Mouse (Mus musculus) hematopoietic stem cell, adult 5-6 weeks (primary cell): ENCODE measurements around the gene Sowaha. TPM values are rescaled to one million over a fixed set of nuclear protein-coding genes. Genes with fewer than 3 reads are reported as not detected.

ENCODE experiments used
- ATAC-seq, 2 experiments: fragments of 125-278 bp in 1 of 2; replicated peaks in 1 of 2; 2 replicates each; pipeline ENCODE4 v1.8.0; 2016 to 2017; ENCODE audit warnings: inconsistent platforms in 2 of 2, mild to moderate bottlenecking in 2 of 2, moderate number of reproducible peaks in 2 of 2, low read depth in 1 of 2, moderate TSS enrichment in 1 of 2; ENCODE audit not compliant: low FRiP score in 2 of 2, poor library complexity in 2 of 2, severe bottlenecking in 2 of 2, insufficient read depth in 1 of 2, low TSS enrichment in 1 of 2
- total RNA-seq: library from RNA; stranded (forward); fragments of 172-1452, 232-1000 nt; gene quantifications from 2 replicates; pipeline ENCODE4 v1.2.3, GENCODE M21; 2017

The Sowaha gene
- not detected in 2 replicates for total RNA-seq

DNA sequence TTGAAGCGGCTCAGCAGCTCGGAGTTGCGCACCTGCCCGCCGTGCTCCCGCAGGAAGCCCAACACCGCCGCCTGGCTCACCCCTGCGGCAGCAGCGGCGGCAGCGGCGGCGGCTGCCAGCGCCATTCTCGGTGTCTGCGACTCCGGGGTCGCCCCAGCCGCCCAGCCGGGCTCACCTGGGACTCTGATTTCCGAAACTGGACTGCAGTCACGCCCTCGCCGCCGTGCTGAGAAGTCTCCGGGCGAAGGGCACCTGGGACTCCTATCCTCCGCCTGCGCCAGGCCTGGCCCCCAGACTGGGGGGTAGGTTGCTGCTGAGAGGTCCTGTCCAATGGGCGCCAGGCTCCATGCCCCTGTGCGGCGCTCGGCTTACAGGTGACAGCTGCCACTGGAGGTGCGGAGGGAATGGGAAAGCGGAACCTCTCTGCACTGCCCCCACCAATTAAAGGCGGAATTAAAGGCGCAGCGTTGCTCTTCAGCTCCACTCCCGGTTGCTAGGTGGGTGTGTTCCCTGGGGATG is at the start of gene Sowaha, which contains the start of gene Gm9945:
Sowaha (minus strand) TSS at position 492 of the 519 bp plus-strand sequence.
Gm9945 (plus strand) TSS at position 384 of the 519 bp plus-strand sequence.
- ATAC-seq = peak in 1 of 2 experiments; percentile 27; a peak in 2 of 4 replicates

DNA sequence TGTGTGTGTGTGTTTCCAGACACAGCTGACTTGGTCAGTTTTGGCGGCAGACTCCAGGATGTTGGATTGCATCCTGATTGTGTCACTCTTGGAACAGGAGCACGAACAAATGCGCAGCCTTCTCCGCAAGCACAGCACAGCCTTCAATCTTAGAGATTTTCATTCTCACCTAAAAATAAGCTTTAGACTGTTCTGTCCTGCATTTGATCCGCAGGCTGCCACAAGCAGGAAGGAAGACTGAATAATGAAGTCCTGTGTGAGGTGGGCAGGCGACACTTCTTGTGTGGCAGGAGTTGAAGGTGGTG is 49.1 kb upstream of the Sowaha start:
- no peak for ATAC-seq

DNA sequence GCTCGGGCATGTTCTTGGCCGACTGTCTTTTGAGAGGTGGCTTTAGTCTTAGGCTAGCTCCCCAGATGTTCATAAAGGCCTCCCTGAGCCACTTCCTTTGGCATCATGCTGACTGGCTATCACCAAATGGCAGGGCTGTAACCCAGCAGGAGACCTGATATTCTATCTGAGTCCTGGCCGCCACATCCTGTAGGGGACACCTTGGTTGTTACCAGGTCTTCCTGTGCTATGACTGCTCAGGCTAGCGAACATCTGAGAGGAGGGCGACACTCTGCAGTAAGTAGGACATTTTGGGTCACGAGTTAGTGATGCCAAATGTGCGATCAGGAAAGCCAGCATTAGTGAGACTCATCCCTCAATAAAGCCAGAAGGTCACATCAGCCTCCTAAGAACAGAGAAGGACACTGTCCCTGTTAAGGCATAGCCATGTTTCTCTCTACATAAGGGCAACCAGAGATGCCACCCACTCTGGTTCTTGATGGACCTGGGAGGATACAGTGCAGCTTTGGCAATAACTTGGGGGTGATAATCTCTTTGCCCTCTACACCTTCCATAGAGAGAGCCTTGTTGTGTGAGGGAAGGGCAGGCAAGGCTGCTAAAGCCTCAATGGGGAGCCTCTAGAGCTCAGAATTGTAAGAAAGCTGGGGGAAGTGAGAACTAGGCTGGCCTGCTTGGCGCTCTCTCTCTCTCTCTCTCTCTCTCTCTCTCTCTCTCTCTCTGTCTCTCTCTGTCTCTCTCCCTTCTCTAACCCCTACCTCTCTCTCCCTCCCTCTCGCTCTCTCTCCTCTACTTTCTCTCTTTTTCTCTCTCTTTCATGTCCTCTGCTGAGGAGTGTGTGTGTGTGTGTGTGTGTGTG is 48.6 kb upstream of the Sowaha start:
- peak in 1 of 2 experiments; percentile 37; a peak in 2 of 4 replicates for ATAC-seq

DNA sequence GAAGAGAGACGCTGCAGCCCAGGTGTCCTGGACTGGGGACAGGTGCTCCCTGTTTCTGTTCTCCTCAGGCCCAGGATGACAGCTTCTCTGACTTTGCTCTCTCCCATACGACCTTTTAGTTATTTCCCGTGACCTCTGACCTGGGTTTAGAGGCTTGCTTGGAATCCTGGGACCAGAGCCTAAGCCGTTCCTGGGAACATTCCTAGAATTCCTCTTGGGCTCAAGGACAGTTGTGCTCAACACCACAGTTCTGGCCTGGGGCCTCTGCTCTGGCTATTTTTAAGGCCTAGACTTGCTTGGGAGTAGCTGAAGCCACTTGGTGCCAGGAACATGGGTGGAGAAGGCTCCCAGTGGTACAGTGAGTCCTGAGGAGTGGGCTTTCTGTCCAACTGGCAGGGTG is 45.4 kb upstream of the Sowaha start:
- no peak for ATAC-seq

DNA sequence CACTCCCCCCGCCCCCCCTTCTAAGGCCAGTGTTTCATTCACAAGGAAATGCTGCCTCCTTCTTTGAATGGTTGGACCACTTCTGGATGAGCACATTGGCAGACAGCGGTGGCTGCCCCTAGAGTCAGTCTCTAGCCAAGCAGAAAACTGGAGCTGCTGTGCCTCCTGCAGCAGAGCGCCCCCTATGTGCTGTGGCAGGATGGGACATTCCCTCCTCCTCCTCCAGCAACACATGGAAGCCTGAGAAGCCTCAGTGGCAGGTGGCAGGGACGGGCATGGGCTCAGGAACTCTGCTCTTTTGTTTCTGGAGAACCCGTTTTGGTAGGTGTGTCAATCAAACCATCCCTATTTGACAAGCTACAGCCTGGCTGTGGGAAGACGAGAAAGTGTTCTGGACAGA is 44.8 kb upstream of the Sowaha start:
- ATAC-seq = no peak

DNA sequence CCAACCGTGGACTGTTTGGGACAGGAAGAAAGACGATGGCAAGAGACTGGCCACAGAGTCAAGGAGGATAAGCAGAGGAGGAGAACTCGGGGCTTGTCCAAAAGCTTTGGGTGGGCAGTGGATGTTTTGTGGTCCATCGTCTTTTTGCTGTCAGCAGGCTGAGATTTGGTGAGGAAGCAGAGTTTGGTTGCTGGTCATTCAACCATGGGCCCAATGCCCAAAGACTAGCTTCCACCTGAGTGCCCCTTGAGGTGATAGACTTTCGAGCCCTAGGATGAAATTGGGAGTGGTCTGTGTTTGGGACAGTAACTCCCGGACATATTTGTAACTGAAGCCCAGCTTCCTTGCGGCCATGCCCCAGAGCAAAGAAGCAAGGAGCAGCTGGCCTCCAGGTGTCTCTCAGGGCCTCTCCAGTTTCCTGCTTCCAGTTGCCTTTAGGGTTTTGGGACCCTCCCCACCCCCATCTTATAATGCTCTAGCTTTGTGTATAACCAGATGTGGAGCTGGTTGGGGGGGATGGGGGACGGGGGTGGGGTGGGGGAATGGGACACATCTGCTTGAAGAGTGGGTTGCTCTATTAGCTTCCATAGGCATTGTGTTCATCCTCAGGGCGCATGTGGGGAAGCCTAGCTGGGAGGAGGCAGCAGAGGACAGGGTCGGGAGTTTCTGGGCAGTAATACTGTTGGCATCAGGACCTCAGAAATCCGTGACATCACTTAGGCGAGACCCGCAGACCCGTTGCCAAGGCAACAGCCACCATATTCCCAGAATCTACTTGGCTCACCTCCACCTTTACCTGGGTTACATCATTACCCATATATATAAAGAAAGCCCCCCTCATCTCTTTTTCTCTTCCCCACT is 43.7 kb upstream of the Sowaha start:
- no peak for ATAC-seq

DNA sequence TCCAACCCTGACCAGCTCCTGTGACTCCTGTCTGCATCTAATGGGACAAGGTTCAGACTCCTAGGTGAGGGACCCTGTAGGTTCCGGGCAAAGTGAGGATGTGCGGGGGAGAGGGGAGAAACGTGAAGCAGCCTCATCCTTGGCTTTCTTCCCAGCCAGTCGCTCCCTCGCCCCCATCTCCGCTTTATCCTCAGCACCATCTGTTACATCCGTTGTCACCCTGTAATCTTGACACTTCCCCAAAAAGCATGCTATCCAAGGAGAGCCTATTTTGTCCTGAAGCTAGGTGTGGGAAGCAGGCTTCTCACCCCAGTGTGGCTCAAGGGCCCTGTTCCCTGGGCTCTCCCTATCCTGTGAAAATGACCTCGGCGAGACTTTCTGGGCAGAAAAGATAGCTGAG is 42.9 kb upstream of the Sowaha start:
- no peak for ATAC-seq

DNA sequence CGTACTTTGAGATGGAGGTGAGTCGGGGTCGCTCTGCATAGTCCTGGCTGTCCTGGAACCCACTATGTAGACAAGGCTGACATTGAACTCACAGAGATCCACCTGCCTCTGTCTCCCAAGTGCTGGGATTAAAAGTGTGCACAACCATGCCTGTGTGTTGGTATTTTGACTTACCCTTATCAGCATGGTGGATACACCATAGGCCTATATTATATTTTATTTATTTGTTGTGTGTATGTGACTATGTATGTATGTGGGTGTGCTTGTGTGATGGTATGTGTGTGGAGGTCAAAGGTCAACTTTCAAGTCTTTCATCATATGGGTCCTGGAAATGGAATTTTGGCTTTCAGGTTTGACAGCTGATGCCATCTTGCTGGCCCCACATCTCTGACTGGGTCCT is 42.3 kb upstream of the Sowaha start:
- no peak for ATAC-seq

DNA sequence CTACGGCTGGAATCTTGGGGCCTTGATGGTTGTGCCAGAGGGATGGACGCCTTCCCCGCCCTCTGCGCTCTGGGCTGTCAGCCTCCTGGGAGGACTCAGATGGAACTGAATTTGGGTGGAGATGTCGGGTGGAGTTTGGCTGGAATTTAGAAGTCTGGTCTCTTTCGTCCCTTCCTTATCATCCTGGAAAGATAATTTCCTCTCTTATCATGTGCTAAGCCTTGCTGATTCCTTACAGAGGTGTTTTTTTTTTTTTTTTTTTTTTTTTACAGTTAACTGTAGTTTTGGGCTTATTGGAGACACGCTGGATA is 41.7 kb upstream of the Sowaha start:
- no peak for ATAC-seq

DNA sequence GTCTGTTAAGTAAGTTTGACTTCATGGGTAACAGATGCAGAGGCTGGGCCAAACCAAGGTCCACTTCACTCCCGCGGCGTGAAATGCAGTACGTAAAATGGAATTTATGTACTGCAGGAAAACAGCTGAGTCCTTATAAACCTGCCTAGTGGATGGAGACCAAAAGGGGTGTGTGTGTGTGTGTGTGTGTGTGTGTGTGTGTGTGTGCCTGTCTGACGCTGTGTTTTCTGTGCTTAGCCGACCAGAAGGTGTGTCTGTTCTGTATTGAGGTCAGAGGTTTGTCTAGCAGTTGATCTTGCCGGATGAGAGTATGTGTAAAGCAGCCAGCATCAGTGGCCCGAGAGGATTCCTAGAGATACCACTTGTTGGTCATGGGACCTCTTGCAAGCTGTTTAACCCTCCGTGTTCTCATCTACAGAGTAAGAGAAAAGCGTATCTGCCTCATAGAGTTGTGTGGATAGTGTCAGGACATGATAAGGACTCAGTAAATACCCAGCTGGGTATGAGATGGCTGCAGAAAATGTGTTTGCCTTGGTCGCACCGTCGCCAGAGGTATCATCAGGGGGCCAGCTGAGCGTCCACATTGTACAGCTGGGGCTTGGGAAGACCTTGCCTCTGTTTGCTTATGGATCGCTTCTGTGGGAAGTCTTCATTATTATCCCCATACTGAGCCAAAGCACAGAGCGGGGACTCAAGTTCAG is 41.2 kb upstream of the Sowaha start:
- ATAC-seq = no peak

DNA sequence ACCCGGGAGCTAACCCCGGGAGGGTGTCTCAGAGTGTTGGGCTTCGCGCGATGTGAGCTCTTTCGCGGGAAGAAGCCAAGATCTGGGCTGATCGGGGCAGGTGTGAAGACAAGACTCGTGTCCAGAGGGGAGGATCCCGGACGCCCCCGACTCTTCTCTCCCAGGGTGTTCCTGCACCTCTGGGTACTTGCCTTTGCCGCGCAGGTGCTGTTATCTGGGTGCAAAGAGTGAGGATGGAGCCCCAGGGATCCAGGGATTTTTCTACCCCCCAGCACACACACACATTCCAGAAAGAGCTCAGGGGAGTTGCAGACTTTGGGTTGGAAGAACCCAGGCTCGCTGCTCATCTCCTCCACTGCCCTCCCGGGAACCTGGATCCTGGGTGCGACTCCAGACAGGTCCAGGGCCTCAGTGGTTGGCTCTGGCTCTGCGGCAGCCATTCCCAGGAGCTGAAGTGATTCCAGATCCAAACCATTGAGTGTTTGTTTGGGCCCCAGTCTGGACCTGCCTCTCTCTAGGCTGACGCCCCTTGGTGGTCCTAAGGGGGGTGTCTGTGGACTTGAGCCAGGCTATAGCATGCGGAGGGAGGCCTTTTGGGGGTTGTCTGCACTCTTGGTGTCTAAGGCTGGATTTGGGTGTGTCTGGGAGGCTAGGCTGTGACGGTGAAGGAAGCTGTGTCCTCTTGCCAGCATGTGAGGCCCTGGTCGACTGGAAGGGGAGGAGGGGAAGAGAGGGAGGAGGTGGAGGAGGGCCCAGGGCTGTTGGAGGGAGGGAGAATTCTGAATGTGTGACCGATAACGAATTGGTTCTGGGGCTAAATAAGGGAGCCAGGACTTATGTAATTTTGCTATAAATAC is 40.3 kb upstream of the Sowaha start:
- ATAC-seq = peak; percentile 30 to 42; a peak in 2 of 4 replicates

DNA sequence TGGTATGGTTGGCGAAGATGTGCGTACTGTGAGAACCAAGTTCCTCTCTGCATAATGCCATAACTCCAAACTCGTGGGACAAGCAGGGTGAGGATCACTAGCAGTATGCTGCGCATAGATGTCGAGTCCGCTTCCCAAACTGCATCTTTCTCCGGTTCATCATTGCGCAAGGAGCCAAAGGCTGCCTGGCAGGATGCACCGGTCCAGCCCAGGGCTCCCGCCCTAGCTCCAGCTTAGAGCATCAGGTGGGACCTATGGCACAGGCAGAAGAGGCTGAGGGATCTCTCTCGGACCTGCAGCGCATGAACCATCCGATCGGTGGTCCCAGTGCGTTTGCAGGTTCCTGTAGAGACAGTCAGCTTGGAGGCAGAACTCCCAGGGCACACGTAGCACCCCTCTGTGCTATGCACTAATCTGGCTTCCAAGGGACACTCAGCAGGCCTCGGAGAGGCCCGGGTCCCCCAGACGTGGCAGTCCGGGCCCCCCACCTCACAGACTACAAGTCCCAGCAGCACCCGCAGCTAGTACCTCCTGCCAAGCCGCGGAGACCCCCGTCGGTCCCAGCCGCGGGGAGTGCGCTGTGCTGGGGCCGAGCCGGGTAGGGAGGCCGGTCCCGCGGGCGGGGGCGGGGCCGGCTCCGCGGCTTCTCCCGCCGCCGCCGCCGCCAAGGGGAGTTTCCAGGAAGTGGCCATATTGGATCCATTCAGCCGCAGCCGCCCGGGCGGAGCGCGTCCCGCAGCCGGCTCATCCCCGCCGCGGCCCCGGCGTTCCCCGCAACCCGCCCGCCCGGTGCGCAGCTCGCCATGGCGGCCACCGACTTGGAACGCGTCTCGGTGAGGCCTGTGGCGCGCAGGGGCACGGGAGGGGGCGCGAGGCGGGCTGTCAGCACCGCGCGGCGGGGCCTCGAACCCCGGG is 39.4 kb upstream of the Sowaha start, which contains the start of gene Sept8:
Sept8 (plus strand) TSS at position 51 of the 915 bp plus-strand sequence.
- peak in 1 of 2 experiments; percentile 8; a peak in 1 of 4 replicates for ATAC-seq

DNA sequence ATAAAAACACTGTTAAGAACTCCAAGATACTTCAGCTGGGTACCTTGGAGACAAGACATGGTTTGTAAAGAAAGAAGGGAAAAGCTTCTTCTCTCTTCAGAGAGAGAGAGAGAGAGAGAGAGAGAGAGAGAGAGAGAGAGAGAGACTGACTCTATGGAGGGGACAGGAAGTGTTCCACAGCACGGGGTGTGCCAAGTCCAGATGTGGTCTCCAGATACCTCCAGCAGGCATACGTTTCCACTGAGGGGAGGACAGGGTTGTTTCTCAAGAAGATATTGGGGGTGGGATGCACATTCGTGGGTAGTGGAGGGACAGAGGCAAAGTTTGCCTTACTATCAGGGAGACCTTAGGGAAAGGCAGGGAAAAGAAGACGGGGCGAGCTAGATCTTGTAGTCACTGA is 38.7 kb upstream of the Sowaha start:
- ATAC-seq = no peak

DNA sequence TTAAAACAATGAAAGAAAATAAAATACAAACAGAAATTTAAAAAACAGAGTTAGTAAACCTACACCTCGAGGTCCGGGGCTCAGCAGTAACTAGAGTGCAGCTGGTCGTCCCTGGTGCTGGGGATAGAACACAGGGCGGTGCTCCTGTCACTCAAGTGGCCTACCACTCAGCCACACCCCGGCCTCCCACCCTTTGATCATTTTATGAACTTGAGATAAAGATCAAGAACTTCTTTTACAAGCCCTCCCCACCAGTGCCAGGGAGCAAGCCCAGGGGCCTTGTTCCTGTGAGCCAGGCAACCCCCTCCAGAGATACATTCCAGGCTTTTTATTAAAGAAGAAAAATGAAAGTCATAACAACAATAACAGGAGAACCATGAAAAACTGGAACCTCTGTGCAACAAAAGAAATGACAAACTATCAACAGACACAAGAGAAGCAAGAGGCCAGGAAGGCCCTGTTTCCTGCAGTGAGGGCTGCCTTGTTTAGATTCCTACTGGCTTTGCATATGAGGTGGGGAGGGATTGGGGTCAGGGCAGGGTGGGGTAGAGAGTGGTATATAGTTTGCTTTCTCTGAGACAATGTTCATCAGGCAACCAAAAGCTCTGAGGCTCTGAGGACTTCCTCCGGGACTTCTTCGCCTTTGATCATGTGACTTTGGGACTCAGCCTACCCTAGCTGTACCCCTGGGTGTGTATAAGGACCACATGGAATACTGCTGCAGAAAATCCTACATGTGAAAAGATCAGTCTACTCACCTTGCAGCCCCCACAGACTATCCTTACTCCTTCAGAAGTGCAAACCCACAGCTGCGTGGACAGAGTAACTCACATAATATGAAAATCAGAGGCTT is 36.9 kb upstream of the Sowaha start:
- 0 out of 4 replicates have a peak, but pooled peaks of 1 of the 2 experiments have one; percentile 46 for ATAC-seq

DNA sequence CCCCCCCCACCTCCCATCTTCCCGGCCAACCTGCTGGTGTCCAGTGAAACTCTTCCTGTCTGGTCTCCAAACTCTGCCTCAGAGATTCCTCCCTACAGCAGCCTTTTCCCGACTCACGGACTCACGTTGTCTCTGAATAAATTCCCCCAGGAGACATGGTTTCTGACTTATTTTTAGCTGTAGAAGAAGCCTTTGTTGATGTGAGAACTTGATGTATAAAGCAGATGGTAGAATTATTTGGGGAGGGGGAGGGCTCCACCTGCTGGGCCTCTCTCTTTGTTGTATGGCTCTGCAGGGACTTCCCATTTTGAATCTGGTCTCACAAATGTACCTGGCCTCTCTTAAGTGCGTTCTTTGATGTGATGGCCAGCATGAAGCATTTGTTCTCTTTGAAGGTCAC is 30.3 kb upstream of the Sowaha start:
- no peak for ATAC-seq
